Mouse (Mus musculus): ENCODE results near the gene Tunar.

DNA sequence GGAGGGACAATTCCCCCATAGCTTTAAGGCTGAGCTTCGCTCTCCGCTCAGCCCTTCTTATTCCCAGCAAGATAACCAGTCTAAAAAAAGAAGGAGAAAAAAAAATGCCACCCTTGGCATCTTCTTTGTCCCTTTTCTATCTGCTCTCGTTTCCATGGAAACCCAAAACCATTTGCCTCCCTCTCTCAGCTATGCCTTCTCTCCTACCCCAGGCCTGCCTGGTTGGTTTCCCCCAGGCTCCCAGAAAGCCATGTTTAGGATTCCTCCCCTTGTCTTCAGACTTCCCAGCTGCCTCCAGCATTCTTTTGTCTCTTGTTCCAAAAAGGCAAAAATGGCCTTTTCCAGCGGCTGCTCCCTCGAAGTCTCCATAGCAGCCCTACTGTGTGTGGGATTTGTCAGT lies 70.1 kb downstream of the Tunar start:
- TF ChIP-seq CTCF (IDR thresholded peaks at IDR 0.05; ENCODE audit: low read depth, low read length) (no peak), POLR2A (IDR thresholded peaks at IDR 0.05; ENCODE audit: extremely low read depth, insufficient read depth, low read length) (no peak)
